15 mouse cellular contexts compared by ENCODE assay signal in genomic region chr19:43609458-43610330, GRCm38 (mm10). TPM values are rescaled to one million over a fixed set of nuclear protein-coding genes. Genes with fewer than 3 reads are reported as not detected.
A peak's percentile ranks its signal among the peaks of the same experiment; 100 is the strongest.
DNase-seq lines count a peak whose midpoint lies in the region; ATAC-seq and TF ChIP-seq lines count a peak whose summit lies in the region.
"Had no signal": no experiment of that assay in that cellular context is flagged by ENCODE, and none has a peak within 500 bp of the region (broad histone marks: within the 10 kb centered on the region; RNA-seq: fewer than 3 reads in every experiment).

No protein-coding gene starts in this region.

- H3K4me3 ChIP-seq in forebrain, embryonic 10.5 days, result peak overlapping the region; percentile 23; the same call in 1 of the 2 replicates
- no peak overlapping the region for H3K4me3 ChIP-seq in forebrain, embryonic 15.5 days
- no peak overlapping the region for H3K4me3 ChIP-seq in liver, embryonic 12.5 days
- H3K4me3 ChIP-seq in embryonic facial prominence, embryonic 12.5 days, result peak overlapping the region; percentile 9; the same call in 1 of the 2 replicates
- 0 out of 2 replicates have a peak overlapping the region, but pooled peaks have one; percentile 5 for H3K4me3 ChIP-seq in limb, embryonic 14.5 days (replicated peaks; ENCODE audit: low read length)
- H3K4me3 ChIP-seq: layer of hippocampus, adult 2 months had no signal

- WGBS in forebrain, embryonic 10.5 days, result 1% methylated on average over 25 of the region's 25 CpGs
- WGBS in forebrain, embryonic 15.5 days, result 8% methylated on average over 25 of the region's 25 CpGs
- 11% methylated on average over 25 of the region's 25 CpGs for WGBS in liver, embryonic 12.5 days (ENCODE audit: insufficient replicate concordance)
- WGBS in embryonic facial prominence, embryonic 12.5 days, result 2% methylated on average over 25 of the region's 25 CpGs
- WGBS in limb, embryonic 14.5 days, result 2% methylated on average over 25 of the region's 25 CpGs

- no peak overlapping the region; the same call in 1 of the 2 replicates for H3K27ac ChIP-seq in forebrain, embryonic 10.5 days
- H3K27ac ChIP-seq in forebrain, embryonic 15.5 days (replicated peaks), result no peak overlapping the region
- no peak overlapping the region for H3K27ac ChIP-seq in liver, embryonic 12.5 days
- no peak overlapping the region for H3K27ac ChIP-seq in embryonic facial prominence, embryonic 12.5 days
- H3K27ac ChIP-seq in limb, embryonic 14.5 days (replicated peaks; ENCODE audit: low read depth, low read length), result no peak overlapping the region
- H3K27ac ChIP-seq: layer of hippocampus, adult 2 months had no signal

- peak; percentile 49 for DNase-seq in forebrain, embryonic 10.5 days (ENCODE audit: extremely low spot score, low spot score)
- no peak for DNase-seq in liver
- DNase-seq in limb, embryonic 14.5 days (ENCODE audit: low spot score), result no peak
- DNase-seq in urinary bladder, postnatal 36 days (ENCODE audit: low spot score in 2 of 2), result no peak
- no peak for DNase-seq in adrenal gland, postnatal 14 days
- DNase-seq: cerebellum, adult 11-12 months; heart, adult 18-20 months; kidney, adult 8-10 months; lung, adult 2 months; thymus, adult 18-20 months had no signal

- peaks cover 100% of the 10 kb centered on the region for H3K27me3 ChIP-seq in forebrain, embryonic 10.5 days (ENCODE audit: poor library complexity, severe bottlenecking)
- H3K27me3 ChIP-seq in forebrain, embryonic 15.5 days, result peaks cover 78% of the 10 kb centered on the region
- peaks cover 98% of the 10 kb centered on the region for H3K27me3 ChIP-seq in liver, embryonic 12.5 days (replicated peaks)
- peaks cover 85% of the 10 kb centered on the region for H3K27me3 ChIP-seq in embryonic facial prominence, embryonic 12.5 days
- peaks cover 97% of the 10 kb centered on the region for H3K27me3 ChIP-seq in limb, embryonic 14.5 days (ENCODE audit: control insufficient read depth, insufficient read depth, low read length)

- no peaks in the 10 kb centered on the region for H3K36me3 ChIP-seq in forebrain, embryonic 10.5 days (replicated peaks)
- H3K36me3 ChIP-seq in forebrain, embryonic 15.5 days, result no peaks in the 10 kb centered on the region
- no peaks in the 10 kb centered on the region for H3K36me3 ChIP-seq in liver, embryonic 12.5 days
- no peaks in the 10 kb centered on the region for H3K36me3 ChIP-seq in embryonic facial prominence, embryonic 12.5 days
- H3K36me3 ChIP-seq in limb, embryonic 14.5 days (ENCODE audit: control insufficient read depth, insufficient read depth, low read length), result no peaks in the 10 kb centered on the region

- H3K4me2 ChIP-seq in forebrain, embryonic 15.5 days (replicated peaks), result no peak overlapping the region
- 0 out of 2 replicates have a peak overlapping the region, but pooled peaks have one; percentile 6 for H3K4me2 ChIP-seq in liver, embryonic 12.5 days
- peak overlapping the region; percentile 1; the same call in 1 of the 2 replicates for H3K4me2 ChIP-seq in embryonic facial prominence, embryonic 12.5 days (replicated peaks)
- no peak overlapping the region for H3K4me2 ChIP-seq in limb, embryonic 14.5 days (replicated peaks; ENCODE audit: low read depth, low read length, severe bottlenecking)

- TF ChIP-seq POLR2A in limb, embryonic 14.5 days (IDR thresholded peaks at IDR 0.05; ENCODE audit: borderline replicate concordance, extremely low read depth, insufficient read depth, insufficient read length), result no peak

- no peak for ATAC-seq in forebrain, embryonic 15.5 days (replicated peaks)
- no peak for ATAC-seq in liver, embryonic 12.5 days
- no peak for ATAC-seq in embryonic facial prominence, embryonic 12.5 days (ENCODE audit: insufficient number of reproducible peaks, insufficient read depth, low FRiP score, low TSS enrichment)
- no peak for ATAC-seq in limb, embryonic 14.5 days (ENCODE audit: low FRiP score, low read depth)

- H3K4me1 ChIP-seq in forebrain, embryonic 10.5 days, result peaks cover 64% of the 10 kb centered on the region
- H3K4me1 ChIP-seq in forebrain, embryonic 15.5 days, result peaks cover 24% of the 10 kb centered on the region
- peaks cover 32% of the 10 kb centered on the region for H3K4me1 ChIP-seq in liver, embryonic 12.5 days
- H3K4me1 ChIP-seq in embryonic facial prominence, embryonic 12.5 days, result peaks cover 10% of the 10 kb centered on the region; the same call in 1 of the 2 replicates
- H3K4me1 ChIP-seq in limb, embryonic 14.5 days (ENCODE audit: control insufficient read depth, insufficient read depth, low read length), result no peaks in the 10 kb centered on the region

- no peak overlapping the region for H3K9ac ChIP-seq in forebrain, embryonic 15.5 days (replicated peaks)
- H3K9ac ChIP-seq in liver, embryonic 12.5 days, result no peak overlapping the region
- H3K9ac ChIP-seq in embryonic facial prominence, embryonic 12.5 days, result no peak overlapping the region
- H3K9ac ChIP-seq in limb, embryonic 14.5 days (ENCODE audit: low read depth, low read length, severe bottlenecking), result no peak overlapping the region

- no peaks in the 10 kb centered on the region for H3K9me3 ChIP-seq in forebrain, embryonic 10.5 days
- no peaks in the 10 kb centered on the region for H3K9me3 ChIP-seq in forebrain, embryonic 15.5 days
- no peaks in the 10 kb centered on the region for H3K9me3 ChIP-seq in liver, embryonic 12.5 days (replicated peaks)
- no peaks in the 10 kb centered on the region for H3K9me3 ChIP-seq in embryonic facial prominence, embryonic 12.5 days
- no peaks in the 10 kb centered on the region for H3K9me3 ChIP-seq in limb, embryonic 14.5 days (ENCODE audit: control insufficient read depth, low read length)

RNA-seq across cellular contexts. Expression of gene Nkx2-3, which starts 2.4 kb away (rescaled TPM):
- polyA plus RNA-seq in forebrain, embryonic 10.5 days (2016; fragmentation: Nextera tagmentation; extraction: Ambion mirVana), result 2.4 TPM in 2 replicates
- 3.6 and 4.5 TPM in 2 replicates for polyA plus RNA-seq in forebrain, embryonic 15.5 days (2015; fragmentation: Nextera tagmentation; extraction: Ambion mirVana)
- polyA plus RNA-seq in liver, embryonic 12.5 days (2016; fragmentation: Nextera tagmentation; extraction: Ambion mirVana), result 0.33 and 1.2 TPM in 2 replicates
- polyA plus RNA-seq in embryonic facial prominence, embryonic 12.5 days (2016; fragmentation: Nextera tagmentation; extraction: Ambion mirVana), result 3.6 and 3.9 TPM in 2 replicates
- 0.05 TPM in 1 of 2 replicates, not detected in the other for polyA plus RNA-seq in limb, embryonic 14.5 days (2012; rRNA removed)
- polyA plus RNA-seq in limb, embryonic 14.5 days (2014; fragmentation: Nextera tagmentation; extraction: Ambion mirVana), result not detected in 2 replicates
- not detected in 2 replicates for total RNA-seq in adrenal gland, postnatal 14 days (2021)
- total RNA-seq: heart, adult 18-20 months; heart, postnatal 25 days; layer of hippocampus, adult 2 months had no signal
- polyA plus RNA-seq: lung, adult 2 months had no signal

Comparison
In these comparisons a context has a peak if more than half of its experiments do, and no peak if none do; other contexts are left out.
1. H3K4me3 ChIP-seq: peak in forebrain, embryonic 10.5 days (single experiment), embryonic facial prominence, embryonic 12.5 days (single experiment) and limb, embryonic 14.5 days (single experiment); none in forebrain, embryonic 15.5 days (single experiment) and liver, embryonic 12.5 days (single experiment).
2. H3K4me2 ChIP-seq: peak in liver, embryonic 12.5 days (single experiment) and embryonic facial prominence, embryonic 12.5 days (single experiment); none in forebrain, embryonic 15.5 days (single experiment) and limb, embryonic 14.5 days (single experiment).